Mouse (Mus musculus) kidney, adult 9 months (tissue): Measurements from ENCODE around the gene Kcnj5.
A peak's percentile ranks its signal among the peaks of the same experiment; 100 is the strongest.

Experiments used
- DNase-seq: peaks from one replicate; pipeline ENCODE4 v3.0.0; 2022

Kcnj5 gene

DNA sequence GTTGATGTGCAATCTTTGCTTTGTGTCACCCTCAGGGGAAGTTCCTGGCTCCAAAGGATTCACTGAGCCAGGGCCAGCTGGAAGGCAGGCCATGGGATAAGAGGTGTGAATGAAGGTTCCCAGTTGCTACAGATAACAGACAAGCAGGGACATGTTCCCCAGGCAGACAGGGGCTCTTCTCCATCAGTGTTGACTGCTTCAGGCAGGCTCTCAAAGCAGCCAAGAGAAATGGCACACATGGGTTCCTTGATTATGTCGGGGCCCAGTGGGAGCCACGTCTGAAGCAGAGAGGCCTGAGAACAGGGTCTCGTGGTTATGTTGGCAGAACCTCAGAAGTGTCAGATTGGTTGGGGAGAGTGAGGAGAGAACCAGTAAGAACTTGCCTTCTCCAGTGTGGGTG is 30.1 kb downstream of the Kcnj5 start:
- no peak for DNase-seq

- no peak for DNase-seq
Measured at GRCm38 (mm10) chr9:32312208-32312607, 31.9 kb downstream of the Kcnj5 start.

- DNase-seq, result no peak
Measured at GRCm38 (mm10) chr9:32311786-32312185, 32.4 kb downstream of the Kcnj5 start.

GRCm38 (mm10) chr9:32302501-32303150 is 41.5 kb downstream of the Kcnj5 start:
- DNase-seq, result no peak

DNA sequence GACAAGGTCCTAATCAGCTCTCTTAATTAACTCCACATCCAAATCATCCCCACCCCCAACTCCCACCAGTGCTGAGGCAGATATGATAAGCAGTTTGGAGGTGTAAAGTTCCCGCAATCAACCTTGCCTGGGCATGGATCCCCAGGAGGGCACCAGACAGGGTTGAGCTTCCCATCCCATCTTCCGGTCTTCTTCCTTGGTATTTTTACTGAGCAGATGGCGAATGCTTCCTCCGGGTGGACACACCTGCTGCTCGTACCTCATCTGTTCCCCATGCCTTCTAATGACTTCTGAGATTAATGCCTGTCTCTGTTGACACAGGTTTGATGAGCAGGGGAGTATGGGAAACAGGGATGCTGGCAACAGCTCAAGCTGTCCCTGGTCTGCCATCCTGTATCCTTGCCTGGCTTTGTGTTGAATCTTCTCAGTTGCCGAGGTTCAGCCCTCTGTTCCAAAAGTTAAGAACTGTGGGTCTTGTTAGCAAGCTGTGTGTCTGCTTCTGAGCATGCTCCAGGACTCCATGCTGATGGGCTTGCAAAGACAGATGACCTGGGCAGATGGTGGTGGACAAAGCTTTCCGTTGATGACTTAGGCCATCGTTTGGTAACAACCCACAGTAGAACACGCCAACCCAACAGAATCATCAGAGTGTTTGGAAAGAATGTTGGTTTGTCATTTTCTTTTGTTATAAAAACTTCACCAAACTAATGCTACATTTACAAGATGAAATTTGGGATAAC is 48.9 kb downstream of the Kcnj5 start:
- no peak for DNase-seq

DNA sequence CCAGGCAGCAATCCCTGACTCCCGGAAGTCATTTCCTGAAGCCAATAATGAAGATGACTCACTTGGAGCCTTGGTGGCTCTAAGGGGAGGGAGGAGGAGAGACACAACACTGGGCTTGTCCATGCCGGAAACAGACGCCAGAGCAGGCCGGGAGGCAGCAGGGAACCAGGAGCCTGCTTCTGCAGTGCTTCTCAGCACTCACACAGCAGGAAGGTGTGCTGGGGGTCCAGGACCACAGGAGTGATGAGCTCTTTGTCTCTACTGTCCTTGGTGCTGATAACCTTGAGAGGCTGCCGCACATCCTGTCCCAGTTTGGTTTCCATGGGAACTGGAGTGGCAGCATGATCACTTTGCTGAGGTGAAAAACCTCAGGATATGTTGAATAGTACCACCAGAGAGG is 51.5 kb downstream of the Kcnj5 start:
- DNase-seq, result peak; percentile 18

- DNase-seq, result peak; percentile 53
Measured at GRCm38 (mm10) chr9:32291618-32292017, 52.5 kb downstream of the Kcnj5 start.

GRCm38 (mm10) chr9:32283591-32283990 is 60.6 kb downstream of the Kcnj5 start:
- peak; percentile 39 for DNase-seq

- DNase-seq, result no peak
Measured at GRCm38 (mm10) chr9:32280456-32280855, 63.7 kb downstream of the Kcnj5 start.

DNA sequence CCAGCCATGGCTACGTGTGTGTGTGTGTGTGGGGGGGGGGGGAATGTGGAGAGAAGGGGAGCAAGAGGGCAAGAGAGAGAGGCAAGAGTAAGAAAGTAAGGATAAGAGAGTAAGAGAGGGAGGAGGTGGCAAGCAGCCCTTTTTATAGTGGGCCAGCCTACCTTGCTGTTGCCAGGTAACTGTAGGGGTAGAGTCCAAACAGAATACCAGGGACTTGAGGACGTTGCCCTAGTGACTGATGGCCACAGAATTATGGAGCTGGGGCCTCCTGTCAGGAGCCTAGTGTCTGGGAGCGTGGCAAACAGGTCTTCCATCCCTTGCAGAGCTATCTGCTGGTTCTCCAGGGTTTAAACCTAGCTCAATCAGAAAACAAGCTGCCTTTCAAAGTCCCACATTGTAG is 64.4 kb downstream of the Kcnj5 start:
- DNase-seq, result peak; percentile 50

GRCm38 (mm10) chr9:32278052-32278451 is 66.1 kb downstream of the Kcnj5 start:
- no peak for DNase-seq

DNA sequence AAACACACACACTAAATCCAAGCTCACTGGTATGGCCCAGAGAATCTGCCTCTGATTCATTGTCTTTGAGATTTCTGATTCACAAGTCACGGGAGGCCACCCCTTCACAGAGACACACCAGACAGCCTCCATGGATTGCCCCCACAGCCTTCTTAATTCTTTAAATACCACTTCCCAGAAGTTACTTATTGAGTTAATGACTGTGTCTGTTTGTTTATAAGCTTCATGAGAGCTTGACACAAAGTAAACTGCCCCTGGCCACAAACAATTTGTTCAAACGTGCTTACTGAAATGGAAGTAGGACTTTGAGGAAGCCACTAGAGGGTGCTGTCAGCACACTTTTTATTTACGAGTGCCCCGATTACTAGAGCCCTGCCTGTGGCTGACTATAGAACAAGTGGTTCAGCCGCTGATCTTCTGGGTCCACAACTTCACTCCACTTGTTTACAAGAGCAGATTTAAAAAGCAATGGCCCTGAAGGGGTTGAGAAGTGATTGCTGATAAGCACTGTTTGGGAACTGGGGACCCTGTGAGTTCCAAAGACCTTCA is 72.2 kb downstream of the Kcnj5 start:
- peak; percentile 84 for DNase-seq
